Mouse (Mus musculus): ENCODE results near the gene Ptbp3. TPM values are rescaled to one million over a fixed set of nuclear protein-coding genes. Genes with fewer than 3 reads are reported as not detected.

Ptbp3 gene
- total RNA-seq, 2 experiments from 2014 or later: 179 to 256 TPM

GRCm38 (mm10) chr4:59524875-59525274, 24.3 kb downstream of the Ptbp3 start:
- peak; percentile 54; the same call in 1 of the 2 replicates for ATAC-seq (replicated peaks; ENCODE audit: low FRiP score, poor library complexity, severe bottlenecking)

- no peak for ATAC-seq (replicated peaks; ENCODE audit: low FRiP score, poor library complexity, severe bottlenecking)
Measured at GRCm38 (mm10) chr4:59510321-59510720, 38.8 kb downstream of the Ptbp3 start.

GRCm38 (mm10) chr4:59509558-59509957, 39.6 kb downstream of the Ptbp3 start:
- ATAC-seq (replicated peaks; ENCODE audit: low FRiP score, poor library complexity, severe bottlenecking): peak; percentile 100

- ATAC-seq (replicated peaks; ENCODE audit: low FRiP score, poor library complexity, severe bottlenecking): no peak
Measured at GRCm38 (mm10) chr4:59507766-59508165, 41.4 kb downstream of the Ptbp3 start.

GRCm38 (mm10) chr4:59506704-59507103, 42.5 kb downstream of the Ptbp3 start:
- no peak for ATAC-seq (replicated peaks; ENCODE audit: low FRiP score, poor library complexity, severe bottlenecking)

- ATAC-seq (replicated peaks; ENCODE audit: low FRiP score, poor library complexity, severe bottlenecking): no peak
Measured at GRCm38 (mm10) chr4:59505481-59505880, 43.7 kb downstream of the Ptbp3 start.

GRCm38 (mm10) chr4:59491097-59491496, 58.1 kb downstream of the Ptbp3 start:
- 0 out of 2 replicates have a peak, but pooled peaks have one; percentile 10 for ATAC-seq (replicated peaks; ENCODE audit: low FRiP score, poor library complexity, severe bottlenecking)

- ATAC-seq (replicated peaks; ENCODE audit: low FRiP score, poor library complexity, severe bottlenecking): no peak
Measured at GRCm38 (mm10) chr4:59471306-59471705, 77.9 kb downstream of the Ptbp3 start.

- ATAC-seq (replicated peaks; ENCODE audit: low FRiP score, poor library complexity, severe bottlenecking): no peak
Measured at GRCm38 (mm10) chr4:59465449-59465848, 83.7 kb downstream of the Ptbp3 start.

- ATAC-seq (replicated peaks; ENCODE audit: low FRiP score, poor library complexity, severe bottlenecking): no peak
Measured at GRCm38 (mm10) chr4:59464661-59465060, 84.5 kb downstream of the Ptbp3 start.

- ATAC-seq (replicated peaks; ENCODE audit: low FRiP score, poor library complexity, severe bottlenecking): no peak
Measured at GRCm38 (mm10) chr4:59462494-59462893, 86.7 kb downstream of the Ptbp3 start.

- ATAC-seq (replicated peaks; ENCODE audit: low FRiP score, poor library complexity, severe bottlenecking): no peak
Measured at GRCm38 (mm10) chr4:59461116-59461727, 87.9 kb downstream of the Ptbp3 start.

- ATAC-seq (replicated peaks; ENCODE audit: low FRiP score, poor library complexity, severe bottlenecking): no peak
Measured at GRCm38 (mm10) chr4:59459216-59459955, 89.8 kb downstream of the Ptbp3 start.

- no peak for ATAC-seq (replicated peaks; ENCODE audit: low FRiP score, poor library complexity, severe bottlenecking)
Measured at GRCm38 (mm10) chr4:59457941-59458340, 91.2 kb downstream of the Ptbp3 start.

- ATAC-seq (replicated peaks; ENCODE audit: low FRiP score, poor library complexity, severe bottlenecking): no peak
Measured at GRCm38 (mm10) chr4:59457091-59457490, 92.1 kb downstream of the Ptbp3 start.

GRCm38 (mm10) chr4:59455465-59455864, 93.7 kb downstream of the Ptbp3 start:
- ATAC-seq (replicated peaks; ENCODE audit: low FRiP score, poor library complexity, severe bottlenecking): no peak; the same call in 1 of the 2 replicates

GRCm38 (mm10) chr4:59454046-59454445, 95.1 kb downstream of the Ptbp3 start:
- no peak for ATAC-seq (replicated peaks; ENCODE audit: low FRiP score, poor library complexity, severe bottlenecking)

- ATAC-seq (replicated peaks; ENCODE audit: low FRiP score, poor library complexity, severe bottlenecking): no peak
Measured at GRCm38 (mm10) chr4:59452503-59452933, 96.6 kb downstream of the Ptbp3 start.

- no peak for ATAC-seq (replicated peaks; ENCODE audit: low FRiP score, poor library complexity, severe bottlenecking)
Measured at GRCm38 (mm10) chr4:59450906-59451305, 98.3 kb downstream of the Ptbp3 start.

GRCm38 (mm10) chr4:59450234-59450854, 98.8 kb downstream of the Ptbp3 start:
- 0 out of 2 replicates have a peak, but pooled peaks have one; percentile 36 for ATAC-seq (replicated peaks; ENCODE audit: low FRiP score, poor library complexity, severe bottlenecking)

- no peak for ATAC-seq (replicated peaks; ENCODE audit: low FRiP score, poor library complexity, severe bottlenecking)
Measured at GRCm38 (mm10) chr4:59447296-59447695, 101.9 kb downstream of the Ptbp3 start.
